Mouse (Mus musculus) bone marrow macrophage, adult 2 months (primary cell): ENCODE measurements at regions not wholly inside any gene's neighbourhood (a gene's known extent, or its start where the extent isn't known, plus 50 kb on each side); places are given as distances from the start of the nearest gene placed in this dataset.

ENCODE experiments used
- CTCF ChIP-seq: IDR thresholded peaks from 2 replicates; pipeline ENCODE4 v1.5.1; 2012; ENCODE audit warnings: low read depth, mild to moderate bottlenecking, low read length, moderate library complexity
- POLR2A ChIP-seq: IDR thresholded peaks from 2 replicates; pipeline ENCODE4 v1.6.1; 2012; ENCODE audit warnings: mild to moderate bottlenecking, low read depth, low read length, borderline replicate concordance

GRCm38 (mm10) chr3:27779892-27780291 is 68.8 kb upstream of the Fndc3b start:
- TF ChIP-seq POLR2A (no peak), CTCF (no peak)
